Mouse (Mus musculus) adrenal gland, postnatal 36 days (tissue): Measurements from ENCODE around the gene Kif1b. TPM values are rescaled to one million over a fixed set of nuclear protein-coding genes. Genes with fewer than 3 reads are reported as not detected.
"Not testable (repeated sequence)": the region's sequence is repeated elsewhere in the genome, so short reads cannot be mapped to it uniquely, and the experiment has no call there.

ENCODE experiments used
- DNase-seq, 2 experiments: peaks; one replicate each; pipeline ENCODE4 v3.0.0; 2021; ENCODE audit warnings: mixed read lengths in 1 of 2
- total RNA-seq, 2 experiments: library from RNA; stranded (reverse); gene quantifications; 2 replicates each; pipeline ENCODE4 v1.2.3; 2021

Kif1b gene
- total RNA-seq, 2 experiments from 2014 or later: 129 to 168 TPM

GRCm38 (mm10) chr4:149270541-149270940, 37.0 kb downstream of the Kif1b start:
- no peak for DNase-seq

DNA sequence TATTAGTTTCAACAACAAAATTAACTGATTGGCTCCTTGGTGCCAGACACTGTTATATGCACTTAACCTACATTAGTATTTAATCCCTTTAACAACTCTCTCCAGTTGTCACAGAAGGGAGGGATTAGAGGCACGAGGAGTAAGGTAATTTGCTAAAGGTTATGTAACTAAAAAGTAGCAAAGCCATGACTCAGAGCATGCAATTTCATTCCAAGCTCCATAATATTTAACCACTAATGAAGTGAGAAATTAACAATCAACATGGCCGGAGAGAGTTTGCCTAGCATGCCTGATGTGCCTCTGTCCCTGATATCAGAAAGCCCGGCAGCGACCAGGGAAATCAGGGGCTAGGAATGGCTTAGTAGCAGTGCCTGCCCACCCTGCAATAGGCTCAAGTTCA, 38.5 kb downstream of the Kif1b start:
- no peak for DNase-seq

DNA sequence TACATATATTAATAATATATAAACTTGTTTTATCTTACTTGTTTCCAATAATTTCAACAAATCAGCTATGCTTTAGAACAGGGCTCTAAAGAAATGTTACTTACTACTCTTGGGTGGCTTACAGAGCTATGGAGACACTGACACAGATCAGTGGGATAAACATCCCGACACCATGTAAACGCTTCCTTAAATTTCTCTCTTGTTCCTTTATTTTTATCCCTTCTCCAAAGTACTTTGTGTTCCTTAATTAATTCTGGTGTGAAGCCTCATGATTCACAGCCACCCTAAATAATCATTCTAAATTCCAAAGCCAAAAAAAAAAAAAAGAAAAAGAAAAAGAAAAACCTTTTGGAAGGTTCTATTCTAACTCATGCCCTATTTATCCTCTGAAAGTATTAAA, 42.6 kb downstream of the Kif1b start:
- no peak for DNase-seq

- no peak for DNase-seq
Observed at GRCm38 (mm10) chr4:149263218-149263617, 44.3 kb downstream of the Kif1b start.

- no peak for DNase-seq
Observed at GRCm38 (mm10) chr4:149261466-149261865, 46.0 kb downstream of the Kif1b start.

DNA sequence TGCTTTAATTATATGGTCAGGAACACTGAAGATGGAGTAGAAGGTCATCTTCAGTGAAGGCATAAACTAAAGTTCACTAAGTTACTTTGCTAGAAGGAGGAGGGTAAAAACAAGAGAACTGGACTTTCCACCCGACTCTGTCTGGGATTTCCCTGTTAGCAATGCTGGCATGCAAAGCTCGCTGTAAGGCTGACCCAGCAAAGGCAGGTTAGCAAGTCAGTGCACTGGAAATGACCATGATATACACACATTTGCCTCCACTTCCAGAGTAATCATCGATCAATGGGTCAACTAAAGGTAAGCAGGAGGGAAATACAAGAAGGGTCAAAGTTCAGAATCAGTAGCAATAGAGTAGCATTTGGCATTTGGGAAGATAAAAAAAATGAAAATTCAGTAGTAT, 46.6 kb downstream of the Kif1b start:
- no peak for DNase-seq

DNA sequence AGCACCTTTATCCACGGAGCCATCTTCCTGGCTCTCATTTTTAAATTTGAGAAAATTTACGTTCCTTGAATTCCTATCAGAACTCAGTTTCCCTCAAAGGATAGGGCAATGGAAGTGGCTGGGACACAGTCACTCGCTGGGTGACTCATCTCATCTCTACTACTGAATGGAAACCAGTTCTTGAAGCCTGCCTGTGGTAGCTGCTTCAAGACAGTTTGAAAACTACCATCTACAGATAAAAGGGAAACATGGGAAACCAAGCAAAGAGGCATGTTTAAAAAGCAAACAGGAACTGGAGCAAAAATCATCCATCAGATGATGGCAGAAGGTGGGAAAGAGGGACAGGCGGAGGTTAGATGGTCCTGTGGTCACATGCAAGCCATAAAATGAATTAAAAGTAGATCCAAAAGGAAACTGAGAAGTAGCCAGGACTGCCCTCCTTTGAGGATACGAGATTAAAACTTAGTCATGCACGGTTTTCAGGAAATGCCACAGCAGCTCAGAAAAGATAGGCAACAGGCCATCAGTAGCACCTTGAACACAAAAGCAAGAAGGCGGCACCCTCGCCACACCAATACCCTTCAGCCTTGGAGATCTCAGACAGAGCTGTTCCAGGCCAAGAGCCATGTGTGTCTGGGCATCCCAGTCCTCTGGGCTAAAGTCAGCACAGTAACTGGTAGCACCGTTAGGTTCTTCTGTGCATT, 48.0 kb downstream of the Kif1b start:
- DNase-seq: peak in 1 of 2 experiments; percentile 16

- DNase-seq: no peak
Observed at GRCm38 (mm10) chr4:149258926-149259325, 48.6 kb downstream of the Kif1b start.

DNA sequence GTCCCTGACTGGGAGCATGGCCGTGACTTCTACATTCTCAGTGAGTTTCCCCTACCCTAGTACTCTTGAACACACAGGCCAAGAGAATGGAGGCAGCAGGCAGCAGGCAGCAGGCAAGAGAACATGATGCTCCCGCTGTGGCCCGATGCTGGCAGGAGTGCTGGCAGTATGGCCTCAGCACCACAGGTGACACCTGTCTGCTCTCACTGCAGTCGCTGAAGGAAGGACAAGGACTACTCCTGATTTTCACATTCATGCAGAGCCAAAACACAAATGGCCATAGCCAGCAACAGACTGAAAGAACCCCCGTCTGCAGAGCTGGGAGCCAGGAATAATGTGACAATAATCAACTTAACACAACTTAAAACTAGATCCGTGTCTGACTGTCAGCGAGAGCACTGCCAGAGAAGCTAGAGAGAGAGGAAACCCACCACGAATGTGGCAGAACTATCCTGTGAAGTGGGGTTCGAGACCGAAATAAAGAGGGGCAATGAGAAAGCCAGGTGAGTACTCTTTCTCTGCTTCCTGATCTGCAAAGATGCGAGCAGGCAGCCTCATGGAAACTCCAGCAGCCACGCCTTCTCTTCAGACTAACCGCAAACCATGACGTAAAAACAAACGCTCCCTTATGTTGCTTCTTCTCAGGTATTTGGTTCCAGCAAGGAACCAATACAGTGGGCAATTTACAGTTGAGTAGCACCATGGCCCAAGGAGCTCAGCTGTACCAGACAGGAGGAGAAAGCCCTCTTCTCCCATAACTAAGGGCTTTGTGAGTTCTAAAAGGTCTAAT, 50.8 kb downstream of the Kif1b start:
- no peak for DNase-seq

DNA sequence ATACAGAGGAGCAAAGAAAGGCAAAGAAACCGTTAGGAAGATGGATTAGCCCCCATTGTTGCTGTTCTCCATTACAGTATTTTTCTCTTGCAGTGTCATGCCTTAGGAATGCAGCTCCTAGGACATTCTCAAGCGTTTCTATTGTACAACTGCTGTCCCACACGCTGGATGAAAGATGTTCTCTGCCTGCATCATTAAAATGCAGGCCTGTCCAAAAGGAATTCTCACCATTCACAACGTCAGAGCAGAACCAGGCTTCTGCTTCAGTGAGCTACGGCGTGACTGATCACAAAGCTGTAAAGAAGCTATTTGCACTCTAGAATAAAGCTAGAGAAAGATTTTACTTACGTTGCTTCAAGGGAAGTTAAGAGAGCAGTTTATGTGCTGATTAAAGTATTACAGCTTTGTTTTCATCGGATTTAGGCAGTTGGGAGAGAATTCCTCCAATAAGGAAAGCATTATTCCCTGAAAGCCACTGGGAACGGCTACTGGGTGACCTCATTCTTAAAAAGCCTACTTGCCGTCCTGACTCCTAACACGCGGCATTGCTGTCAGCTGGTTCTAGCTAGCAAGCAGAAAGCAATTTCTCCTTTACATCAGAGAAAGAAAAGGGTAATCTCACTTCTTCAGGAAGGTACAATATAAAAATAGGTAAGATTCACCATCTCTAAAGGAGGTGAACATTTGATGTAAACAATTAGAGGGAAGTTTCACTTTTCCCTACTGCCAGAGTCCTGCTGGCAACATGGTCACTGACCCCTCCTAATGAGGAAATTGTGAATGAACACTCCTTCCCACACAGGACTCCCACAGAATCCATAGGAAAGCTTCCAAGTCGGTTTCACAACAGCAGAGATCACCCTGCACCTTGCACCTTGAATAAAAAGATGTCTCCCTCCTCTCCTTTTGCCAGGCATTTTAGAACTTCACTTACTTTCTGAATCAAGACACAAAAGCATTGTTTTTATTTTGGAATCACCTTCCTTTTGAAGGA, 51.9 kb downstream of the Kif1b start:
- DNase-seq: no peak

DNA sequence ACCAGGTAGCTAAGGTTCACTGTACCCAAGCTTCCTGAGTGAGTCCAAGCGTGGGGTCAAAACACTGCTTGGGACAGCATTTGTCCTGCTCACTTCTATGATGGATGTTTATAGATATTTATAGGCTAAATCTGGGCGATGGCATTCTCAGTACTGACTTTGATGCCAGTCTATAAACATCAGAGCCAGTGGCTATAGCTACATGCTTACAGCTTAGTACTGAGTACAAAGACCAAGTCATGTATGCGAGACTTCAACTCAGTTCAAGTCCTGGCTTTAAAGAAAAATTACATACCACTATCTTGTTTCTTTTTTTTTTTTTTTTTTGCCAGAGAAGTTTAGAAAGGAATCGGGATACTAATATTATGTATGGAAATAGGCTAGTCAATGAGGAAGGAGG, 52.7 kb downstream of the Kif1b start:
- no peak for DNase-seq

DNA sequence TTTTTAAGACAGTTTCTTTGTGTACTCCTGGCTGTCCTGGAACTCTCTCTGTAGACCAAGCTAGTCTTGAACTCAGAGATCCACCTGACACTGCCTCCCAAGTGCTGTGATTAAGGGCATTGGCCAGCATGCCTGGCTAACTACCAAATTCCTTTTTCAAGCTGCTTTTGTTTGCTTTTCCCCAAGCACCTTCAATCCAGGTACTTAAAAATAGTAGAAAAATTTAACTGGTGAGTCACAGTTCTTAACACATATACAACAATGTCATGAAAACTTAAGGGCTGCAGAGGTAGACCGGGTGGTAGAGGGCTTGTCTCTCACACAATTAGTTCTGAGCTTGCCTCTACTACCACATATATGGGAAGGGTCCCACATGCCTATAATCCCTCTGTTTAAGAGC, 58.2 kb downstream of the Kif1b start:
- no peak for DNase-seq

DNA sequence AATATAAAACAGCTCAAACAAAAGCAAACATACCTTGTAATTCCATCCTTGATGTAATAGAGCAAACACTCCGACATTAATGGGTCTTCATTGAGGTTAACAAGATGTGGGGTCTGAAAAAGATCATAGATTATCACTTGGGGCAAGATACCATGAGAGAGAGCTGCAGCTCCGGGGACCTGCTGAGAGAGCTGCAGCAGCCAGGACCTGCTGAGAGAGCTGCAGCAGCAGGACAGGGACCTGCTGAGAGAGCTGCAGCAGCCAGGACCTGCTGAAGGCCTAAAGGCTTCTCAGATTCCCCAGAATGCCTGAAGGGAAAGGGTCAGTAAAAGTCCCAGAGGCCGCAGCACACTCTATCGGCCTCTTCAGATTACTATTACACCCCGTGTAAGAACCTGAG, 59.7 kb downstream of the Kif1b start:
- DNase-seq: no peak

GRCm38 (mm10) chr4:149247156-149247633, 60.3 kb downstream of the Kif1b start:
- no peak for DNase-seq

- no peak for DNase-seq
Observed at GRCm38 (mm10) chr4:149246578-149247155, 60.8 kb downstream of the Kif1b start.

GRCm38 (mm10) chr4:149237011-149237410, 70.5 kb downstream of the Kif1b start:
- no peak for DNase-seq

DNA sequence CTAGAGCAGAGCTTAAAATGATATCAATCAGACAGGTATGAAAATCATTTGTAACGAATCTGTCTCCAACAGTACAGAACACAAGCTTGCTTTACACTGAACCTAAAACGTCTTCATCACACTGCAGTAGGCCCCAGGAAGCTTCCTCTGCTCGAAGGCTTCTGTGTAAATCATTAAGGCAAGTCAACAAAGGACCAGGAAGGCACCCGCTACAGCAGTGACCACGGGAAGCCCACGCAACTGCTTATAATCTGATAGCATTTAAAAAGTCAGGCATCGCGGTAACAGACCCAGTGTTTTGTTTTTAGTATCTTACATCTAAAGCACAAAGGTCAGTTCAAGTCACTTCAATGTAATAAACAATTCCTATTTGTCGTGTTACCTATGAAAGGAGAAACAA, 73.6 kb downstream of the Kif1b start:
- no peak for DNase-seq

GRCm38 (mm10) chr4:149228682-149229081, 78.8 kb downstream of the Kif1b start:
- DNase-seq: not testable (repeated sequence)

DNA sequence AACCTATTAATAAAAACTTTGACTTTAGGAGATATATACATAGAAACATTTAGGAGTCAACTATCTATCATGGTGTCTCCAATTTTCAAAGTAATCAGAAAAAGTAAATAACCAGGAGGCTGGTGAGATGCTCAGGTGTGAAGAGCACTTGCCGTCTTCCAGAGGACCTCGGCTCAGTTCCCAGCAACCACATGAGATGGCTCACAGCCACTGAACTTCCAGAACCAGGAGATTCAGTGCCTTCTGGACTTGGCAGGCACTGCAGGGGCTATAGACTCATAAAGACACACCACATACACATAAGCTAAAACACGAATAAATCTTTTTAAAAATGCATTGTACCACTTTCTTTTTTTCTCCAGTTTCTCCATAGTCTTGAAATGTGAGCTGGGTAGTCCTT, 79.2 kb downstream of the Kif1b start:
- DNase-seq: no peak

- no peak for DNase-seq
Observed at GRCm38 (mm10) chr4:149226311-149226710, 81.2 kb downstream of the Kif1b start.

DNA sequence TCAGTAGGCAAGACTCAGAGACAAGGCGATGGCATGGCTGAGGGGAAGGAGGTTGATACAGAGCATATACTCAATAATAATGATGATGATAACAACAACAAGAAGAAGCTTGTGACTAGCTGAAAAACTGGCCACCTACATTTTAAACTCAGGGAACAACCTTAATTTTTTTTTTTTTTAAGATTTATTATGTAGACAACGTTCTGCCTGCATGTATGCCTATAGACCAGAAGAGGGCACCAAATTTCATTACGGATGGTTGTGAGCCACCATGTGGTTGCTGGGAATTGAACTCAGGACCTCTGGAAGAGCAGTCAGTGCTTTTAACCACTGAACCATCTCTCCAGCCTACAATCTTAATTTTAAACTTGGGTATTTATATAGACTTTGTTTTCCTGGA, 84.0 kb downstream of the Kif1b start:
- no peak for DNase-seq

DNA sequence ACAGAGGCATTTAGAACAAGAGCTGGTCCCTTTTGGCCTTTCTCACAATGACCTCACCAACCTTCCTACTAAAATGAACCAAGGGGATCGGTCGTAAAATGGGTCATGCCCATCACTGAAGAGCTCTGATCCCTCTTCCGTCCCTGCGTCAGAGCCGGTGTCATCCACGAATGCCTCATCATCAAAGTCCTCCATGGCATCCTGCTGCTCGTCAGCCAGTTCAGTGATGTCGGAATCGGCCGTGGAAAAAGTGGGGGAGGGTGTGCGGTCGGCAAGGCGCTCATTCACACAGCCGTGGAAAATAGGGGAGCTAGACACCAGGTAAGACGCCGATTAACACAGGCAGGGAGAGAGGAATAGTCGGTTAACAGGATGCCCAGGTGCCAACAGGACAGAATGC, 87.0 kb downstream of the Kif1b start:
- DNase-seq: no peak
